Mouse (Mus musculus) gastrocnemius, postnatal 36 days (tissue): ENCODE measurements around the gene Sars2. TPM values are rescaled to one million over a fixed set of nuclear protein-coding genes. Genes with fewer than 3 reads are reported as not detected.
A peak's percentile ranks its signal among the peaks of the same experiment; 100 is the strongest.

ENCODE experiments used
- DNase-seq, 2 experiments: peaks; one replicate each; pipeline ENCODE4 v3.0.0; 2022
- intact Hi-C: fragments of 180-260 bp; cut with DNase I; formaldehyde crosslinking; loops from one replicate; pipeline ENCODE4 v1.15.1; 2025
- total RNA-seq, 2 experiments: library from RNA; stranded (reverse); gene quantifications; 2 replicates each; pipeline ENCODE4 v1.2.3; 2021

Gene Sars2
- total RNA-seq, 2 experiments from 2014 or later: 14.6 to 16.0 TPM

DNA sequence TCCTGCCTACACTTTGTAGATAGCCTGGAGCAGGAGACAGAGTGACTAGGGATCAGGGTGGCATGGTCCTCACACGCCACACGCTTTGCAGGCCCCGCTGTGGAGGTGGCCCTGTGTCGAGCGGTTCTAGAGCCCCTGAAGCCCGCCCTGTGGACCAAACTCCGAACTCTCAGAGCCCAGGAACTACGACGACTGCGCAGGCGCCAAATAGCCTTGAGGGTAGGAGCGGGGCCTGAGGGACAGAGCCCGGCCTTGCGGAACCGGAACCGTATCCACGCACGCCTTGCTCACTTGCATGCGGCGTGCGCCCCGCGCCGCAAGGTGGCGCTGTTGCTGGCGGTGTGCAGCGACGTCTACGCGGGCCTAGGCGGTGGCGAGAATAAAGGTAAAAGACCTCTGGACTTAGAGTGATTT lies 54.8 kb downstream of the Sars2 start:
- intact Hi-C loops: loop anchor here (2.0 to 5.0 kb wide), 2 partner anchors 70 to 176 kb away; no protein-coding TSS in a partner anchor

DNA sequence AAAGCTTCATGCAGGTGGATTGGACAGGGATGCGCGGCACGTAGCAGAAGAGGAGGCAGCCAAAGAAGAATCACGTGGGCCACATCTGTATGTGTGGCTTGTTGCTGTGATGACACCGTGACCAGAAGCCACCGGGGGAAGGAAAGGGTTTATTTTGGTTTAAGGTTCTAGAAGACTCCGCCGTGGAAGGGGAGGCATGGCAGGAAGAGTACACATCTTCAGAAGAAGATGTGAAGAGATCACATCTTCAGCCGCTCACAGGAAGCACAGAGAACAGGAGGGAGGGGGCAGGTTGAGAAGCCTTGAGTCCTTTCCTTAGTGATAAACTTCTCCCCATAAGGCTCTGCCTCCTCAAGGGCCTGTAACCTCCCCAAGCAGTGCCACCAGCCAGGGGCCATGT lies 58.2 kb downstream of the Sars2 start:
- no peak for DNase-seq
- intact Hi-C loops: loop anchor here (5.0 kb wide), 1 partner anchor 172 kb away; no protein-coding TSS in a partner anchor

More for the DNA sequence above, 54.8 kb downstream of the Sars2 start:
- peak; percentile 79 to 81 for DNase-seq

- DNase-seq: no peak
- intact Hi-C loops: no loop called here
Observed at GRCm38 (mm10) chr7:28801451-28801850, 59.7 kb downstream of the Sars2 start.

DNA sequence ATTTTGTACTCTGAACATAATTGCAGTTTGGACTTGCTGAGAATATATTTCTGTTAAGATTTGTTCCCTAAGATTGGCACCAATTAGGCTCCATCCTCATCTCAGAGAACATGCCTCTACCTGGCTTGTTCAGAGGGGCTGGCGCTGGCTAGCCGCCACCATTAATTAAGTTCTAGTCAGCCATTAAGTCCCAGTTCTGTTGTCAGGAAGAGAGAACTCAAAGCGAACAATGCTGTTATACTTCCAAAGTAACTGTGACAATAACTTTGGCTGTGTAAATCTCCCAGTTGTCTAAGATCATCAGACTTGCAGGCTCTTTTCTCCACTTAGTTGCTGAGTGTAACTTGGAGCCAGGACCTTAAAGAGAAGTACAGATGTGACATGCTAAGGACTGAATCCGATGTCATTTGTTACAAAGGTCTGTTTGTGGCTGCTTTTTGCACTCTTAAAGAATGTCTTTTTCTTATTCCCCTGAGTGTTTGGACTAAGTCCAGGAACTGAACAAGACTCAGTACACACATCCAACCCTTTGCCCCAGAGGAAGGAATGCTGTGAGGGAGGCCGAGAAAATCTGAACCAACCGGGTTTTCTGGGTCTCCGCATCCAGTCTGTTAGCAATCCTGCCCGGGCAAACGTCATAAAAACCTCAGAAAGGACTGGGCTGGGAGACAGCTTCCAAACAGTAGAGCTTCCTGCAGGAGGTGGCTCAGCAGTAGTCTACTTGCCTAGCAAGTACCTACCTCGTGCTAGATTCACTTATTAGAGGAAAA lies 60.3 kb downstream of the Sars2 start:
- intact Hi-C loops: no loop called here
- DNase-seq: peak in 1 of 2 experiments; percentile 23

DNA sequence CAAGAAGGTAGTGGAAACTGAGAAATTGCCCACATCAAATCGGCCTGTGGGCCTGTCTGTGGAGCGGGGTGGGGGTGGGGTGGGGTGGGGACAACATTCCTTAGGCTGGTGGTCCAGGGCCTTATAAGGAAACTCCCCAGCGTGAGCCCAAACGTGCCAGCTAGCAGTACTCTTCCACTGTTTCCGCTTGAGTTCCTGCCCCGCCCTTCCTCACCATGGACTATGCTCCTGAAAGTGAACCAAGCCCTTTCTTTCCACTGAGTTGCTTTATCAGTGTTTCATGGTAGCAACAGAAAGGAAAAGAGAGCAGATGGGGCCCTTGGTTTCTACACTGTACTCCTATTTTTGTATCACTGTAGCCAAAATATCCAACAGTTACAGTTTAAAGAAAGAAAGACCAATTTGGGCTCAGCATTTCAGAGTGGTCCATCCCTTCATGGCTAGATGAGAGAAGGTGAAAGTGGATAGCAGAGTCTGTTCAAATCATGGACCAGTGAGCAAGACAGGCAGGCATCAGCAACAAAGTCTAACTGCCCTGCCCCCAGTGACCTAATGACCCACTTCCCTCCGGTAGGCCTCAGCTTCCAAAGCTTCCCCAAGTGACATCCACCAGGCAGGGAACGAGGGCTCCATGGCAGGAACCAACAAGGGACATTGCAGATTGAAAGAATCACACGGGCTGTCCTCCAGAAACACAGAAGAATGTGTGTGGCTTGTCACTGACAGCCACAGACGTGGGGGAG lies 61.2 kb downstream of the Sars2 start:
- intact Hi-C loops: loop anchor here (1.0 kb wide), 1 partner anchor 33 kb away; no protein-coding TSS in a partner anchor
- no peak for DNase-seq

Other genes starting within 250 kb of the Sars2 start
- not detected for gene Ifnl2, start 231.5 kb upstream of the Sars2 start, total RNA-seq
- gene Ifnl3, start 219.2 kb upstream of the Sars2 start, total RNA-seq: not detected
- not detected for gene Sycn, start 201.1 kb upstream of the Sars2 start, total RNA-seq
- gene Nccrp1, start 194.7 kb upstream of the Sars2 start, total RNA-seq: not detected
- gene Samd4b, start 143.8 kb upstream of the Sars2 start, total RNA-seq: 10 to 100 TPM; 11.6 to 13.9 TPM
- 1 to 10 TPM; 1.8 to 2.5 TPM for gene Pak4, start 143.8 kb upstream of the Sars2 start, total RNA-seq
- not detected for gene Acp7, start 110.7 kb upstream of the Sars2 start, total RNA-seq
- under 1 TPM; 0.59 to 0.69 TPM for gene Fbxo27, start 49.1 kb upstream of the Sars2 start, total RNA-seq
- gene Fbxo17, start 25.2 kb upstream of the Sars2 start, total RNA-seq: 1 to 10 TPM; 3.9 to 5.4 TPM
- gene Mrps12, start 172 bp upstream of the Sars2 start, total RNA-seq: 10 to 100 TPM; 33.5 to 34.6 TPM
- gene Ccer2, start 14.2 kb downstream of the Sars2 start, total RNA-seq: not detected
- gene Sirt2, start 24.7 kb downstream of the Sars2 start, total RNA-seq: 10 to 100 TPM; 85.5 to 86.4 TPM
- 10 to 100 TPM; 20.5 to 30.2 TPM for gene Nfkbib, start 25.5 kb downstream of the Sars2 start, total RNA-seq
- 1 to 10 TPM; 1.1 TPM for gene Rinl, start 47.0 kb downstream of the Sars2 start, total RNA-seq
- 100 to 1,000 TPM; 111 to 131 TPM for gene Hnrnpl, start 66.5 kb downstream of the Sars2 start, total RNA-seq
- 100 to 1,000 TPM; 214 to 252 TPM for gene Ech1, start 83.2 kb downstream of the Sars2 start, total RNA-seq
- 1 to 10 TPM; 2.5 to 3.1 TPM for gene Lgals4, start 91.9 kb downstream of the Sars2 start, total RNA-seq
- gene Lgals7, start 121.9 kb downstream of the Sars2 start, total RNA-seq: not detected
- under 1 TPM in 1 of 2 experiments, not detected in 1; 0.15 TPM for gene Capn12, start 139.4 kb downstream of the Sars2 start, total RNA-seq
- 10 to 100 TPM; 31.6 to 35.1 TPM for gene Actn4, start 220.3 kb downstream of the Sars2 start, total RNA-seq
- 100 to 1,000 TPM; 119 to 125 TPM for gene Eif3k, start 239.9 kb downstream of the Sars2 start, total RNA-seq
- under 1 TPM; 0.27 to 0.46 TPM for gene Map4k1, start 240.1 kb downstream of the Sars2 start, total RNA-seq